Mouse (Mus musculus): ENCODE results near the gene Fam149b.
"Not testable (repeated sequence)": the region's sequence is repeated elsewhere in the genome, so short reads cannot be mapped to it uniquely, and the experiment has no call there.

Fam149b gene

DNA sequence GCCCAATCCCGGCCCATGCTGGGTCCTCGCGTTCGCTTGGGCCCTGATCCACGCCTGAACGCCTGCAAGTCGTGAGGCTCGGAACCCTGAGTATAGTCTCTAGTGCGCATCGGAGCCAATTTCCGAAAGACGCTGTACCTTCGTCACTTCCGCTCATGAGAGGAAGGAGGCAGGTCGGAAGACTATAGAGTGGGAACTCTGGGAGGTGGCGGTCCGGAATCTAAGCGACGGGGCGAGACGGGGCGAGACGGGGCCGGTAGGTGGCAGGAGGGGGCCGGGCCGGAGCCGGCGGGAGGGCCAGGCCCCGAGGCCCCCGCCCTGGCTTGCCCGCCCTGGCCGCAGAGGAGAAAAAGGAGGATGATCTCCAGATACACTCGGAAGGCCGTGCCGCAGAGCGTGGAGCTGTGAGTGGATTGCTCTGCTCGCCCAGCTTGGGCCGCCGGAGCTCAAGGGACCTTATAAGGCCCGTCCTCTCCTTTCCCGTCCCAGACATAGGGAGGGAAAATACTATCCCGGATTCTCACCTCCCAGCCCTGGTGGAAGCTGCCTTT lies at the start of gene Fam149b, which contains the start of gene Ecd:
Gene Fam149b, plus strand, starts transcription at position 172 of the 551 bp plus-strand sequence.
Gene Ecd, minus strand, starts transcription at position 131 of the 551 bp plus-strand sequence.
- DNase-seq (ENCODE audit: low read depth, low spot score), result peak; percentile 94

DNA sequence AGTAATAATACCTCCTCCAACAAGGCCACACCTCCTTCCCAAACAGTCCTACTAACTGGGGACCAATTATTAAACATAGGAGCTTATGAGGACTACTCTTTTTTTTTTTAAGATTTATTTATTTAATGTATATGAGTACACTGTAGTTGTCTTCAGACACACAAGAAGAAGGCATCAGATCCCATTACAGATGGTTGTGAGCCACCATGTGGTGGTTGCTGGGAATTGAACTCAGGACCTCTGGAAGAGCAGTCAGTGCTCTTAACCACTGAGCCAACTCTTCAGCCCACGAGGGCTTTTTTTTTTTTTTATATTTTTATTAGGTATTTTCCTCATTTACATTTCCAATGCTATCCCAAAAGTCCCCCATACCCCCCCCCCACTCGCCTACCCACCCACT lies 42.9 kb upstream of the Fam149b start:
- DNase-seq (ENCODE audit: low read depth, low spot score), result not testable (repeated sequence)

DNA sequence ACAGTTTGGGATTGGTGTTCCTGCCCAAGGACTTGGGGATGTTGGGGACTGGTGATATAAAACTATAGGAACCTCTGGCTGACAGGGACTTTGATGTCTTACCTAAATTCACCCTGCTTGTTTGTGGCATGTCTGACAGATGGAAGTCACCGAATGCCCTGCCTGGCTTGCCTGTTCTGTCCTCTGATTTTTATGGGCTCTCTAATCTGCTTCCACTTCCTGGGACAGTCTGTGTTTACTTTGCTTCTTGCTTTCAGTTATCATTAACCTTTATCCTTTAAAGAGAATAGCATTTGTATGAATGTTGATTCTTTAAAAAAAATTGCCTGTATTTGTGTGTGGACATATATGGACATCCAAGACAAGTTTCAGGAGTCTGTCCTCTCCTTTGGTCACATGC lies 32.8 kb upstream of the Fam149b start:
- no peak for DNase-seq (ENCODE audit: low read depth, low spot score)

DNA sequence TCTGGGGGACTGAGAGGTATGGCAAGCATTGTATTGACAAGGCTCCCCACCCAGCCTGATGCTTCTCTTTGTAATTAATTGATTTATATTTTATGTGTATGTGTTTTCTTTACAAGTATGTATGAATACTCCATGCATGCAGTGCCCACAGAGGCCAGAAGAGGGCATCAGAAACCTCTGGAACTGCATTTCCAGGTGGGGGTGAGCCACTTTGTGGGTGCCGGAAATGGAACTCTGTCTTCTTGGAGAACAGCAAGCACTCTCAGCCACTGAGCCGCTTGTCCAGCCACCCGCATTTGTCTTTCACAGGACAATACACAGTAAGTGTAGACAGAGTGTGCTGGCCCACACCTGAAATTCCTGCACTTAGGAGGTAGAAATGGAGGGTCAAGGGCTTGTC lies 28.5 kb upstream of the Fam149b start:
- DNase-seq (ENCODE audit: low read depth, low spot score), result peak; percentile 4

DNA sequence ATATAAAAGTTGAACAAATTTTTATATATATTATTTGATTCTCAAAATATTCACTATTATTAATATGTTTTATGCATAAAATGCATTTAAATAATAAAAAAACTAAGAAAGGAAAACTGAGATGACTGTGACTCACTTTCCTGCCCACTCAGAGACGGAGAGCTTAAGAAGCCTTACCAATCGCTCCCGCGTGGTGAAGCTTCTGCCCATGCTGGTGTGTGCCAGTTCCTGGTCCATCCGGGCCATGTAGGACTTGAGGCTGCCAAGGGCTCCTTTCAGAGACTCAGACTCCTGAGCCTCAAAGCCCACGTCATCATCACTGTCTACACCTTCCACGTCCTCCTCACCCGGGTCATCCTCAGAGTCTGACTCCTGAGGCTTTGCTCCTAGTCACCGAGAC lies 23.8 kb upstream of the Fam149b start:
- no peak for DNase-seq (ENCODE audit: low read depth, low spot score)

DNA sequence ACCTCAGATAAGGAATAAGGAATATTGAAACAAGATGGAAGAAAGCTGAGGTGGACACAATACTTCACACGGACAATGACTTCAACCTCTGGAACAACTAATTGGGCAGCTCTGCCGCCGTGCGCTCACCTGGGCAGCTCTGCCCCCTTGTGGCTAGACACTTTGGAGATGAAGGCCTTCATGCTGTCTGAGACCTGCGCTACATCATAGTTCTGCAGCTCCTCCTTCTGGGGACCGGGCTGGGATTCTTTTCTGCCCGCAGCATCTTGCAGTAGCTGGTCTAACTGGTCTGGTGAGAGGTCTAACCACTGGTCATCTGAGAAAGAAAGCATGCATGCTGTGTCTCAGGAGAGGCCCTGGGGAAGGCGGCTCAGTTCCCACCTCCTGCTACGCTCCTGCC lies 19.5 kb upstream of the Fam149b start:
- DNase-seq (ENCODE audit: low read depth, low spot score), result no peak

DNA sequence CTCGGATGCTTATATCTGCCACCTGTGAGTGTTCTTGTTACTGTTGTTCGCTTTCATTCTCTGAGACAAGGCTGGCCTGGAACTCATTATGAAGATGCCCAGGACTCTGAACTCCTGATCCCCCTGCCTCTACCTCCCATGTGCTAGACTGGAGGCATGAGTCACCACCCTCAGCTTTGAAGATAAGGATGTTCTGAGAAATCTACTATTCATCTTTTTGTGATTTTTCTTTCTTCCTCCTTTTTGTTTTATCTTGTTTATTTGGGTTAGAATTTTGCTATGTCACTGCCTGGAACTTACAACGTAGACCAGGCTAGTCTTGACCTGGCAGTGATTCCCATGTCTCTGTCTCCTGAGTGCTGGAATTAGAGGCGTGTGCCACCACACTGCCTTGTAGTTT lies 16.6 kb upstream of the Fam149b start:
- no peak for DNase-seq (ENCODE audit: low read depth, low spot score)

DNA sequence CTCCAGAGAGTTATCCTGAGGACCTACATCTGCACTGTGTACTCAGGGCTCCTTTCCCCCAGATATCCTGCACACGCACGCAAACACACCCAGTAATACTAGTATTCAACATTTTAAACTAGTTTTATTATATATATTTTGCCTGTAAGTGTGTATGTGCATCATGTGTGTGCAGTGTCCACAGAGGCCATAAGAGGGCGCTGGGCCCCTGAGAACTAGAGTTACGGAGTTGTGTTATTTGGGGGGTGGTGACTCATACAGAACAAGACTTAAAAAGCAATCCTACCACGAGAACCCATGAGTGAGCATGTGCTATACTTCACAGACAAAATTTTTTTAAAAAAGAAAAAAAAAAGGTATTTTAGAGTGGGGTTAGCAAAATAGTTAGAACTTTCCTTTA lies 8.5 kb upstream of the Fam149b start:
- DNase-seq (ENCODE audit: low read depth, low spot score), result no peak

DNA sequence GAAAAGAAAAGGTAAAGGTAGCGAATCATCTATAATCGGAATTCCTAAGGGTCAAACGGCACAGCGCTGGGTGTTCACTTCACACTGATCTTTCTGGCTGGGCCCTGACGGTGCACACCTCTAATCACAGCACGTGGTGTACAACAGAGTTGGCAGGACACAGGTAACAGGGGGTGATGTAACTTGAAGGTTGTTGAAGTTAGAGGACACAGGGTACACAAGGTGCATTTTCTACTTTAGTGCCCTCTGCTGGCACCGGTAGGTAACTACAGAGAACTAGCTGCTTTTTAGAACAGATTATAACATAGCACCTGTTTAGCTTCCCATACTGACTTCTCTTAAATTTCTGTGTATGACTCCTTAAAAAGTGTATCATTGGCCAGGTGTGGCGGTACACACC lies 7.8 kb upstream of the Fam149b start:
- no peak for DNase-seq (ENCODE audit: low read depth, low spot score)

DNA sequence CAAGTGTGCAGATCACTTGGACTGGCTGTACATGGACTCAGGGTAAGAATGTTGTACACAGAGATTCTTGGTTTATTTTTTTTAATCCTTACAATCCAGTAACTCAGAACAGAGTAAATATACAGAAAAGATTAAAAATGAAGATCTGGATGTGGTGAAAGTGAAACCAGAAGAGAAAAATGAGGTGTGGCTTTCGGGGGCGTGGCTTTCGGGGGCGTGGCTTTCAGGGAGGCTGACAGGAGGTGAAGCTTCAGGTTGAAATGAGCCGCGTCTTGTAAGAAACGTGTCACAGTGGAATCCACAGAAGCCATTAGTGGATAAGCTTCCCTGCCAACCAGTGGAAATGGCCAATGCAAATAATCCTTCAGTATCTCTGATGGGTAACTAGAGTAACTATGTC lies 7.1 kb upstream of the Fam149b start:
- no peak for DNase-seq (ENCODE audit: low read depth, low spot score)

DNA sequence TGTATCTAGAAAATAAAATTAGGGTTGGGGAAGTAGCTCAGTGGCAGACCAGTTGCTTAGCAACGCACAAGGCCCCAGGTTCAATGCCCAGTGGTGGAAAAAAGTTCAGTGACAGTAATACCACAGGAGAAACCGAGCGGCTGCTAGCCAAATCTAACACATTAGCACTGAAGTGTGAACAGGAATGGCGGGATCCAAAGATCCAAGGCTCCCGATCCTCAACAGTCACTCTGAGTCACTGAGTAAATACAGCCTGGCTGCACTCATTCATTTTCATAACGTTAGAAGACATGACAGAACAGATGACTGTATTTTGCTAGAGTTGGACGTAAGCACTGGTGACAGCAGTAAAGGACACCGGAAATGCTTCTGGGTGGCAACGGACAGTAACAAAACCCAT lies 2.1 kb upstream of the Fam149b start:
- DNase-seq (ENCODE audit: low read depth, low spot score), result no peak

DNA sequence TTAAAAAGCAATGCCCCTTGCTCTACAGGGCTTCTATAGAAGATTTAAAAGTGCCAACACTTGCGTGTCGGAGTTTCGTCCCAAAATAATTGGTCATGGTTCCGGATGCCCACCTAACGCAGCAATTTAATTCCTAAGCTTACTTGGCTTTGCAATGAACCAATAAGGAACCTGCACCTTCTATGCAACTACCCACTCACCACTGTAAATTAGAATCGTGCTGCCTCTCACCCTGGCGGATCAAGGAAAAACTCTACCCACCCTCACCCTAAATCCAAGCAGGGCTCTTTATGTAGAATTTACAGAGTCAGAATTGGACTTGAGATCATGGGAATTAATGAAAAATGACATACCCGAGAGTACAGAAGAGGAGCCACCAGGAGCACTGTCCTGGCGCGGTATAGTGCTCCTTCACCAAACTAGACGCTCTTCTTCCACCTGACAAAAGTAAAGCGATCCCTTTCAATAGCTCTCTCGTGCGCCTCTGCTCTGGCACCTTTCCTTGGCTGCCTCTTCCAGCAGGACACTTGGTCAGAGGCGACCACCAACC lies 446 bp upstream of the Fam149b start:
- DNase-seq (ENCODE audit: low read depth, low spot score), result no peak

DNA sequence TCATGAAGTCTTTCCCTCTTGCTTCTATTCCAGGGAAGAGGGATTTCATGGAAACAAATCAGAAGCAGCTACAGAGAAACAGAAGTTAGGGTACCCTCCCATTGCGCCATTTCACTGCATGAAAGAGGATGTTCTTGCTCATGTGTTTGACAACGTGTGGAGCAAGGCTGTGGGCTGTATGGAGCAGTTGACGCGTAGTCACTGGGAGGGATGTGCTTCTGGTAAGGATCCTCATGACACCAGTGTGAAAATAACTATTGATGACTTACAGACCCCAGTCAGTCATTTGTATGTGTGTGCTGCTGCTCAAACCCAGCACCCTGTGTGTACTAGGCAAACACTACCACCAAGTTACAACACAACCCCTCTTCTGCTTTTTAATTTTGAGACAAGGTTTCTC lies 15.3 kb downstream of the Fam149b start:
- no peak for DNase-seq (ENCODE audit: low read depth, low spot score)

DNA sequence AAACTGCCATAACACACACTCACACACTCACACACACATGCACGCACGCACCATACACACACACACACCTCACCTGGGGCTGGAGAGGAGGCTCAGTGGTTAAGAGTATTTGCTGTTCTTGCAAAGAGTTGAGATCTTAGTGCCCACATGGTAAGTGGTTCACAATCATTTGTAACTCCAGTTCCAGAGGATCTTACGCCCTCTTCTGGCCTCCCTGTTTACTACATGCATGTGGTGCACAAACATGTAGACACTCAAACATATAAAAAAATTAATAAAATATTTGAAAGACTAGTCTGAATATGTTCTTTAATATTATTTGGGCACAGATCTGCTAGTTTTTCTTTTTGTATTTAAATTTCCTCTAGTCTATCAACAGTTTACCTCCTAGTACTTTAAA lies 20.3 kb downstream of the Fam149b start:
- DNase-seq (ENCODE audit: low read depth, low spot score), result no peak

DNA sequence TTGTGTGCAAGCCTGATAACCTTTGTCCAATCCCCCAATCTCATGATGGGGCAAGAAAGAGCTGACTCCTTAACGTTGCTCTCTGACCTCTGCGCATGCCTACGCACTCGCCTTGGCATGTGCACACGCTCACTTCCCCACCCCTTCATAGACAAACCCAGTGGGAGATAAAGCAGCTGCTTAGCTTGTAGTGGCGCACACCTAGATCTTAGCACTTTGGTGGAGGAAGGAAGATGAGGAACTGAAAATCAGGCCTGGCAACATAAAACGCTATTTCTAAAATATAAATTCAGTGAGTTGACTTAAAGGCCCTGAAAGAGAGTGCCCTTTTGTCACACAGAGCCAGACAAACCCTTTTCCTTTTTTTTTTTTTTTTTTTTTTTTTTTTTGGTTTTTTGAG lies 22.8 kb downstream of the Fam149b start:
- no peak for DNase-seq (ENCODE audit: low read depth, low spot score)

DNA sequence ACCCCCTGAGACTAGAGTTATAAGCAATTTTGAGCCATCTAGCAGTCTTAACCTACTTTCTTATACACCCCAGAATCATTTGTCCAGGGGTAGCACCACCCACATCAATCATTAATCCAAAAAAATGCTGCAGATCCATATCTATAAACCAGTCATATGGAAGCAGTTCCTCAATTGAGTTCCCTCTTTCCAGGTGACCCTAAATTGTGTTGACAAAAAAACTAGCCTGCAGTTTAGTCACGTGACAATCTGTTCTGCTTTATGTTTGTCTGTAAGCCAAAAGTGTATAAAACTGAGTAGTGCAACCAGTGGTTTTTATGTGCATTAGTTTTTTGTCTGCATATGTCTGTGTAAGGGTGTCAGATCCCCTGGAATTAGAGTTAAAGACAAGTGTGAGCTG lies 23.9 kb downstream of the Fam149b start:
- no peak for DNase-seq (ENCODE audit: low read depth, low spot score)

DNA sequence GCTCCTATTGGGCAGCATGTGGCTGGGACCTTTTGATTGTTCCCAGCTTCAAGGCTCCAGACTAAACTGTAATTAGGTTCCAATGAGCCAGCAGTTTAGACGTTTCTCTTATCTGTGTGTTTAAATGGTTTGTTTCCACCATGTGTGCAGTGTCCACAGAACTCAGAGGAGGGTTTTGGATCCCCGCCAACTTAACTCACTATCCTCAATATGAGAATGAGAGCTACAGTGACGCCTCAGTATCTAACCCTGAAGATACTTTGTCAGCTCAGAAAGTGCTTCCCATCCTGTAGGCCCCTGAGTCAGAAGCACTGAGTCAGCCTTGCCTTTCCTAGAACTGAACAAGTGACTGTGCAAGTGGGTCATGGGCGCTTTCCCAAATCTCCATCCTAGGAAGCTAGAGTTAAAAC lies 29.2 kb downstream of the Fam149b start:
- no peak for DNase-seq (ENCODE audit: low read depth, low spot score)

DNA sequence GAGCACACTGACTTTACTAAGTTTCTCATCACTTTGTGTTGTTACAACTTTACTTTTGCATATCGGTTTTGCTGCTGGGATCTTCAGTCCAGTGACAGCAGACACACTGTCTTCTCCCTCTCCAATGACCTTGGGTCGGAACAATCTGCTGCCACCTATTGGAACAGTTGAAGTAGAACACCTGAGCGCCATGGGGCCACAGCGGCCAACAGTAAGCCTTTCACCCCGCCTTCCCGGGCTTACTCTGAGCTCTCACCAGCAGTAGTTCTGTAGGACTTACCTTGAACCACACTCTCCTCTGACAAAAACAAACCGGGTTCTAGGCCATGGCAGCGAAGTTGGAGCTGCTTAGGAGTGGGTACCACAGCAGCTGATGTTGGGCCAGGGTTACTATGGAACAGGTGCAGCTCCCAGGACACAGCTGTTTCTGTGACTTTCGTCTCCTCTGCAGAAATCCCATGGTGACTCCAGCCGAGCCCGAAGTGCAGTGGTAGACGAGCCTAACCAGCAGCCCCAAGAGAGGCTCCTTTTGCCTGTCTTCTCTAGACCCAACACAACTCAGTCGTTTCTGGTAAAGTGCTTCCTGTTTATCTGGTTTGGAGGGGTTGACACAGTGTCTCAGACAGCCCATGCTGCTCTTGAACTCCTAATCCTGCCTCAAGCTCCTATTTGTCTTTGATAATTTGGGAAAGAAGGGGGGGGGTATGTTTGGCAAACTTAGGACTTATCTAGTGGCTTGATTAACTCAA lies 30.5 kb downstream of the Fam149b start:
- DNase-seq (ENCODE audit: low read depth, low spot score), result peak; percentile 47

DNA sequence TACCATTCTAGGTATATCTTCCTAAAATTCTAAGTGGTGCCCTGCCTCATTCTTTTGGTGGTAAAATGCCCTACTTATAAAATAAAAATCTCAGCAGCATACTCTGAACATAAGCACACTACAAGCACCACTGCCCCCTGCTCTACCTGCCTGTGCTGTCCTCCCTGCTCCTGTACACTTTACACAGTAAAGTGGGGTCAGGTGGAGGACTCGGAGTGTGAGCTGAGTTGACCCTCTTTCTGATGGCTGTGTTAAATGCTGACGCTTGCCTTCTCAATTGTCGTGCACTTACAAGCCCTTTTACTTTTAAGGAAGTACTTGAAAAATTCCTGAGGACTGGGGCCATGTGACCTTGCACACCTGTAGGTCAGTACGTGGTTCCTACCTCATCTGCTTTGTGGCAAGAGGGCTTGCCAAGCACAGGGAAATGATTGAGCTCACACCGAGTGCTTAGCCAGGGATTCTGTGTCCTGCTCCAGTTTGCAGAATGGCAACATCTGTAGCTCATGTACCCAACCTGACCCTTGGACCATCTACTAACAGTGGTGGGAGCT lies 31.2 kb downstream of the Fam149b start:
- DNase-seq (ENCODE audit: low read depth, low spot score), result no peak

DNA sequence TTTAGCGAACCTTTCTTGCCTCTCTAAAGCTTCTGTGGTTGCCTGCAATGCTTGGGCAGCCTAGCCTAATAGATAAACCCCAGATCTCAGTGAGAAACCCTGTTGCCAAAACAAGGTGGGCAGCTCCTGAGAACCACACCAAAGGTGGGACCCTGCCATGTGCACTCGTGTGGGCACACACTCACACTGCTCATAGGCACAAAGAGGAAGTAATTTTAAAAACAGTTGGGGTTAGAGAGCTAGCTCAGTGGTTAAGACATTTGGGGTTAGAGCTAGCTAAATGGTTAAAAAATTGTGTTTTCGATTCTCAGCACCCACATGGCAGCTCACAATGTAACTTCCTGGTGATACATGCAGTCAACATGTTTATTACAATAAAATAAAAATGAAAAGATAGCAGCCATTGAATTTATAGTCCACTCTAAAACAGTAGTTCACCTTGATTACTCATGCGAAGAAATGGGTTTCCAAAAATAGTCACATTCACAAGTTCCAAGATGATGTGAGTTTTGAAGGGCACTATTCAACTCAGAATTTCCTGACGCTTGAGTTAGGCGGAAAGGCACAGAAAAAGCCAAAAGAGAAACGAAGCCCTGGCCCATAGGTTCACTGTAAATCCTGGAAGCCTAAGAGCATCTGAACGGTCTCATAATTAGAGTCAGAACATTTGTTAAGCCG lies 31.9 kb downstream of the Fam149b start:
- no peak for DNase-seq (ENCODE audit: low read depth, low spot score)

DNA sequence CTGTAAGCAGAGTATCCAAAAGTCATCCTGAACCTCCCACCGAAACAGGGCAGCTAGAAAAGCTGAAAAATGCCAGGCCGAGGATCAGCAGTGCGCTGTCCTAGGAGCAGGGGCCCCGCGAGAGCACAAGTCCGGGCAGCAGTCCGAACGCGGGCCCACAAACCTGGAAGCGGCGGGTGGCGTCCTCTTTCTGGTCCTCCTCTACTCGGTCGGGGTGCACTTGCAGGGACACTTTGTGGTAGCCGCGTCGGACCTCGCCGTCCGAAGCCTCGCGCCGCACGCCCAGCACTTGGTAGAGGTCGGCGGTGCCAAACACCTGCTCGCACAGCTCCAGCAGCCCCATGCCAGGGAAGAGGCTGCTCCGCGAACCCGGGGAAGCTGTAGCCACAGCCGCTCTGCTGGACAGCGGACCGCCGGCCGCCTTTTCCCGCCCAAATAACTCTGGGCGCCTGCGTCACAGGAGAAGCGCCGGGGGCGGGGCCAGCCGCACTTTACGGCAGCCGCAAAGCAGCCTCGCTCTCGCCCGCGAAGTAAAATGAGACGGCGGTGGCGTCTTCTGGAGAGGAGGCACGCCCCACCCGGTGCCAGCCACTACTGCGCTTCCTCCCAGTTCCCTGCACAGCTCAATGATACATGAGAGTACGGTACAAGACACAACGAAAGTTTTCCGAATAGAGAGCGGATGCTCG lies 40.6 kb downstream of the Fam149b start, which contains the start of gene Dnajc9:
Gene Dnajc9, minus strand, starts transcription at position 470 of the 689 bp plus-strand sequence.
- DNase-seq (ENCODE audit: low read depth, low spot score), result peak; percentile 73

Data from retina, adult 2 months (tissue).